Mouse (Mus musculus): Measurements from ENCODE around the gene Grwd1. TPM values are rescaled to one million over a fixed set of nuclear protein-coding genes. Genes with fewer than 3 reads are reported as not detected.

The Grwd1 gene
- polyA plus RNA-seq, 1 experiment from 2014 or later: 45.8 TPM

DNA sequence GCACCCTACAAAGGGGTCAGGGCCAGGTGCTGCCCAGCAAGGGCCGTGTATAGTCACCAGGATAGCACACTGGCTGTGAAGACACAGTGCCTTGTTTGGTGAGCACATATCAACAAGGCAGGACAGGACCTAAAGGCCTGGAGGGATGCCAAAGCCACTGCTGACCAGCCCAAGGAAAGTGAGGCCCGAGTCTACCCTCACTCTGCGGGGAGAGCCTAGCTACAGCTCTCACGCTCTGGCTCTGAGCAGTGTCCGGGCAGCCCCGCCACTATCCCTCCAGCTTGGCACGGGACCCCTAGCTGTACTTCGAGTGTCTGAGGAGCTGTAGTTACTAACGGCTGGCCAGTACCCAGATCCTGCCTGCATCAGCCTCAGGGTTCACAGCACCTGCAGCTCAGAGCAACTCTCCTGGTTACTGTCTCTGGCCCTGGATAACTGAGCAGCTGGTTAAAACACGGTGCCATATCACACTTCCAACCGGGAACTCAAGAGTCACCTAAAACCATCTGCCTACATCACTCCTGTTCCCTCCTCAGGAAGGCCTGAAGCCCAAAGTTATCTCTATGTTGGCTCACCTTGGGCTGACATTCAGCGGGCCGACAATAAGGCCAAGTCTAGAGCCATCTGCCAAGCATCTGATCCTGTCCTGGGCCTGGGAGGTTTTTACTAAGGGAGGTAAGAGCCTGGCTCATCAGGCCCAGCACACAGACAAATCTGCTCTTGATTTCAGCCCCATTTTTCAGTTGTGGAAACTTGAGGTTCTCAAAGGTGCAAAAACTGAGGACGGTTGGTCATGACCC is 21.3 kb downstream of the Grwd1 start:
- H3K27ac ChIP-seq (ENCODE audit: low read length): no peak overlapping the region
- H3K4me1 ChIP-seq (ENCODE audit: control insufficient read depth, insufficient read depth, low read length): peaks cover 18% of the 10 kb centered on the region
- 86% methylated on average over 14 of the region's 14 CpGs for WGBS
- no peaks in the 10 kb centered on the region for H3K27me3 ChIP-seq (ENCODE audit: control insufficient read depth, insufficient read depth, low read depth, low read length)
- H3K4me3 ChIP-seq (ENCODE audit: low read depth, low read length): no peak overlapping the region
- H3K9me3 ChIP-seq (replicated peaks; ENCODE audit: control insufficient read depth, low read length, poor library complexity, severe bottlenecking): no peaks in the 10 kb centered on the region
- peaks cover 47% of the 10 kb centered on the region for H3K36me3 ChIP-seq (ENCODE audit: control insufficient read depth, insufficient read depth, low read length)
- H3K4me2 ChIP-seq (ENCODE audit: low read length): no peak overlapping the region
- peak overlapping the region; percentile 16; the same call in 1 of the 2 replicates for H3K9ac ChIP-seq (ENCODE audit: low read depth, low read length)
- no peak for ATAC-seq

DNA sequence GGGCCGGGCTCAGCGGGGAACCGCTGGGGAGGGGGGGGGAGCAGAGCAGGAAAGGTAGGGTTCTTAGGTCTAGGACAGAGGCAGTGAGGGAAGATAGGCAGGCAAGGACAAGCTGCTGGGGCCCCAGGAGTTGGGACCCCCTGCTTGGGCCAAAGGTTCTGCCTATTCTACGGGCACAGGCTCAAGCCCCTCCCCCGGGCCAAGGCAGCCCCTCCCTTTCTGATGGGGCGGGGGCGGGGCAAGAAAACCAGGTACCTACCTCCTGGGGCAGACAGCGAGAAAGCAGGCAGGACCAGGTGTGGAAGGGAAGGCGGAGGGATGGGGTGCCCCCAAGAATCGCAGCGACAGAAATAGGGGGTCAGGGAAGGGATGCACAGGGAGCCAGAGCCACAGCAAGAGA is 22.3 kb downstream of the Grwd1 start:
- Histone ChIP-seq H3K4me1 (ENCODE audit: control insufficient read depth, insufficient read depth, low read length) (peaks cover 18% of the 10 kb centered on the region), H3K27me3 (ENCODE audit: control insufficient read depth, insufficient read depth, low read depth, low read length) (no peaks in the 10 kb centered on the region), H3K36me3 (ENCODE audit: control insufficient read depth, insufficient read depth, low read length) (peaks cover 50% of the 10 kb centered on the region), H3K4me2 (ENCODE audit: low read length) (no peak overlapping the region), H3K4me3 (ENCODE audit: low read depth, low read length) (no peak overlapping the region), H3K9ac (ENCODE audit: low read depth, low read length) (no peak overlapping the region), H3K9me3 (replicated peaks; ENCODE audit: control insufficient read depth, low read length, poor library complexity, severe bottlenecking) (no peaks in the 10 kb centered on the region), H3K27ac (ENCODE audit: low read length) (peak overlapping the region; percentile 35; the same call in 1 of the 2 replicates)
- WGBS: 37% methylated on average over 11 of the region's 11 CpGs
- no peak for ATAC-seq

DNA sequence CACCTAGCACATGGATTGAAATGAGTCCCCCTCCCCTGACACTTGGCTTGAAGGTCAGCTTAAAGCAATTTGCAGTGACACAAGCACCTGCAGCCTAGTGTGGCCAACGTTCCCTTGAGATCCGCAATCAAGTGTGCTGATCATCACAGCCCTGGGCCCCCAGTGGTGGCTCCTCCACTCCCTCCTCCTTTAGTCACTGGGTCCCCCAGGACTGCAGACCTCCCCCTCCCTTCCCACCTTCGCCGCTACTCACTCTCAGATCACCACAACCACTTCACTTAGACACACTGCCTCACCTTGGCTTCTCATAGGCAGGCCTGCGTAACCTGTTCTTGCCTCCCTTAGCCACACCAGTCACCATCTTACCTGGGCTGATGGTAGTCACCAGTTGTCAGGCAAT is 24.8 kb downstream of the Grwd1 start:
- H3K4me3 ChIP-seq (ENCODE audit: low read depth, low read length): no peak overlapping the region
- ATAC-seq: no peak
- WGBS: 61% methylated on average over 5 of the region's 5 CpGs
- peak overlapping the region; percentile 5; the same call in 1 of the 2 replicates for H3K27ac ChIP-seq (ENCODE audit: low read length)
- no peaks in the 10 kb centered on the region for H3K27me3 ChIP-seq (ENCODE audit: control insufficient read depth, insufficient read depth, low read depth, low read length)
- H3K9ac ChIP-seq (ENCODE audit: low read depth, low read length): no peak overlapping the region
- H3K4me2 ChIP-seq (ENCODE audit: low read length): no peak overlapping the region
- peaks cover 45% of the 10 kb centered on the region for H3K36me3 ChIP-seq (ENCODE audit: control insufficient read depth, insufficient read depth, low read length)
- H3K9me3 ChIP-seq (replicated peaks; ENCODE audit: control insufficient read depth, low read length, poor library complexity, severe bottlenecking): no peaks in the 10 kb centered on the region
- peaks cover 6% of the 10 kb centered on the region; the same call in 1 of the 2 replicates for H3K4me1 ChIP-seq (ENCODE audit: control insufficient read depth, insufficient read depth, low read length)

DNA sequence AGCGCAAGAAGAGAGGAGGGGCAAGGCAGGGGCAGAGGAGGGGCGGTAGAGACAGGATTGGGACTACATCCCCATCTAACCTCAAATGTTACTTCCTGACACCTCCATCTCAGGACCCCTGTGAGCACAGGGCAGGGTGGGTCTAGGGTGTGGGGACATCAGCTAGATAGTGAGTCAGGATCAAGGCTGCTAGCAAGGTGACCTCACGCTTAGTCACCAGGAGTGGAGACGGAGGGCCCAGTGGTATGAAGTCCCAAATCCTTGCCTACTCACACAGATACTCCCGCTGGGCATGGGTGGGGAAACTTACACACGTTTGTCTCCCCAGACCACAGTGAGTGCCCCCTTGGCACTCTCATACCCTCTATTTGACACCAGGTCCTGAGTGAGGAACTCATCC is 28.2 kb downstream of the Grwd1 start:
- H3K4me1 ChIP-seq (ENCODE audit: control insufficient read depth, insufficient read depth, low read length): peaks cover 20% of the 10 kb centered on the region
- 92% methylated on average over 6 of the region's 6 CpGs for WGBS
- no peaks in the 10 kb centered on the region for H3K9me3 ChIP-seq (replicated peaks; ENCODE audit: control insufficient read depth, low read length, poor library complexity, severe bottlenecking)
- no peak overlapping the region for H3K4me2 ChIP-seq (ENCODE audit: low read length)
- H3K36me3 ChIP-seq (ENCODE audit: control insufficient read depth, insufficient read depth, low read length): peaks cover 20% of the 10 kb centered on the region
- no peak for ATAC-seq
- H3K27ac ChIP-seq (ENCODE audit: low read length): no peak overlapping the region
- no peak overlapping the region for H3K4me3 ChIP-seq (ENCODE audit: low read depth, low read length)
- no peak overlapping the region for H3K9ac ChIP-seq (ENCODE audit: low read depth, low read length)
- no peaks in the 10 kb centered on the region for H3K27me3 ChIP-seq (ENCODE audit: control insufficient read depth, insufficient read depth, low read depth, low read length)

DNA sequence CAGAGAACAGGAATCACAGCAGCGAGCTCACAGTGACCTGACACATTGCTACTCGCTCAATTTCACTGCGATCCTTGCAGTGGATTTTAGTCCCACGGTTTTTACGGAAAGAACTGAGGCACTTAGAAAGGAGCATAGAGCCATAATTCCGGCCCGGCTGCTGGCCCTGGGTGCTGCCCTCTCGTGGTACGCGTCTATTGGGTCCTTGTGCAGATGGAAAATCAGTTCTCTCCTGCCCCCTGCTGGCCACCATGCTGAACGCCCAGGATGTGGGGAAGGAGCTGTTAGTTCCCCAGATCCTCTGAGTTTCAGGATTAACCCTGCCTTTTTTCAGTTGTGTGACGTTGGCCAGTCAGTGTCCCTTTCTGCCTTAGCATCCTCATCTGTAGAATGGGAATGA is 29.4 kb downstream of the Grwd1 start:
- Histone ChIP-seq H3K9ac (ENCODE audit: low read depth, low read length) (no peak overlapping the region), H3K4me3 (ENCODE audit: low read depth, low read length) (no peak overlapping the region), H3K4me1 (ENCODE audit: control insufficient read depth, insufficient read depth, low read length) (peaks cover 23% of the 10 kb centered on the region), H3K36me3 (ENCODE audit: control insufficient read depth, insufficient read depth, low read length) (peaks cover 16% of the 10 kb centered on the region), H3K4me2 (ENCODE audit: low read length) (no peak overlapping the region), H3K27me3 (ENCODE audit: control insufficient read depth, insufficient read depth, low read depth, low read length) (no peaks in the 10 kb centered on the region), H3K9me3 (replicated peaks; ENCODE audit: control insufficient read depth, low read length, poor library complexity, severe bottlenecking) (no peaks in the 10 kb centered on the region), H3K27ac (ENCODE audit: low read length) (peak overlapping the region; percentile 56)
- peak; percentile 49; the same call in 1 of the 2 replicates for ATAC-seq
- WGBS: 2% methylated on average over 12 of the region's 12 CpGs

DNA sequence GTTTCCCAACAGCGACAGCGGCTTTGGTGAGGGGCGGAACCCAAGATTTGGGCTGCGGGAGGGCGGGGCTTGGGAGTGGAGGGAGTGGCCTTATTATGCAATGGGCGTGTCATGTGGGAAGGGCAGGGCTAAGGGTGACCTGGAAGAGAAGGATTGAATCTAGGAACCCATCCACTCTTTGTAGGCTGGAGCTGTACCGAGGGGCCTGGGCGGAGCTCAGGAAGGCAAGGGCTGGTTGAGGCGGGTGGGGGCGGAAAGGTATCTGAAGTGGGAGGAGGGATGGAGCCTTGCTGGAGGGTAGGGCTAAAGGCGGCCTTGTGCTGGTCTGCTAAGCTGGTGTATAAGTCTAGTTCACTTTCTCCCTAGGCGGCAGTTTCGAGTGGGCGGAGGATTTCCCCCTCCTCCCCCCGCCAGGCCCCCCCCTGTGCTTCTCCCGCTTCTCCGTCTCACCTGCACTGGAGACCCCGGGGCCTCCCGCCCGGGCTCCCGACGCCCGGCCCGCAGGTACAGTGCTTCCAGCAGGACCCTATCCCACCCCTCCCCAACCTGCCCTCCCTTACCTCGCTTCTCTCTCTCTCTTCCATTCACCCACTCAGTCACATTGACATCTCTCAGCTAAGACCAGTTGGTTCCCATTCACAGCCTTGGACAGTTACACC is 30.1 kb downstream of the Grwd1 start:
- Histone ChIP-seq H3K4me3 (ENCODE audit: low read depth, low read length) (no peak overlapping the region), H3K27ac (ENCODE audit: low read length) (peak overlapping the region; percentile 56), H3K9me3 (replicated peaks; ENCODE audit: control insufficient read depth, low read length, poor library complexity, severe bottlenecking) (no peaks in the 10 kb centered on the region), H3K27me3 (ENCODE audit: control insufficient read depth, insufficient read depth, low read depth, low read length) (no peaks in the 10 kb centered on the region), H3K36me3 (ENCODE audit: control insufficient read depth, insufficient read depth, low read length) (peaks cover 16% of the 10 kb centered on the region), H3K4me2 (ENCODE audit: low read length) (no peak overlapping the region), H3K9ac (ENCODE audit: low read depth, low read length) (no peak overlapping the region), H3K4me1 (ENCODE audit: control insufficient read depth, insufficient read depth, low read length) (peaks cover 23% of the 10 kb centered on the region)
- ATAC-seq: no peak
- WGBS: 23% methylated on average over 19 of the region's 25 CpGs

DNA sequence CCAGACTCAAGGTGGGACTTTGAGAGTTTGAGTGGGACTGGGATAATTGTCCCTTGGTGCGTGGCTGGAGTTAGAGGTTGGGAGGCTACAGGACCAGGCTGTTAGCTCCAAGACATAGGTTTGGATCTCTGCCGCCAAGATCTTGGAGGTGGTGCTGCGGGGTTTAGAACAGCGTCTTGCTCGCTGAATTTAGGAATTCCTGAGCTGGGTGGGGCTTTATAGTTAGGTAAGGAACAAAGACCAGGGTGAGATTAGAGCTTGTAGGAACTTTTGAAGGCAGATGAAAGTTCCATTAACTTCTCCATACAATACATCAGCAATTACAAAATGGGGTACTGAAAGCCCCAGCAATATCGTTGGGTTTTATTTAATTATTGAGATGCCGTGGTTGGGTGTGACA is 30.7 kb downstream of the Grwd1 start:
- Histone ChIP-seq H3K9ac (ENCODE audit: low read depth, low read length) (no peak overlapping the region), H3K4me1 (ENCODE audit: control insufficient read depth, insufficient read depth, low read length) (peaks cover 23% of the 10 kb centered on the region), H3K9me3 (replicated peaks; ENCODE audit: control insufficient read depth, low read length, poor library complexity, severe bottlenecking) (no peaks in the 10 kb centered on the region), H3K27me3 (ENCODE audit: control insufficient read depth, insufficient read depth, low read depth, low read length) (no peaks in the 10 kb centered on the region; the same call in 1 of the 2 replicates), H3K4me3 (ENCODE audit: low read depth, low read length) (no peak overlapping the region), H3K27ac (ENCODE audit: low read length) (no peak overlapping the region), H3K36me3 (ENCODE audit: control insufficient read depth, insufficient read depth, low read length) (peaks cover 22% of the 10 kb centered on the region), H3K4me2 (ENCODE audit: low read length) (no peak overlapping the region)
- no peak for ATAC-seq
- 45% methylated on average over 7 of the region's 7 CpGs for WGBS

DNA sequence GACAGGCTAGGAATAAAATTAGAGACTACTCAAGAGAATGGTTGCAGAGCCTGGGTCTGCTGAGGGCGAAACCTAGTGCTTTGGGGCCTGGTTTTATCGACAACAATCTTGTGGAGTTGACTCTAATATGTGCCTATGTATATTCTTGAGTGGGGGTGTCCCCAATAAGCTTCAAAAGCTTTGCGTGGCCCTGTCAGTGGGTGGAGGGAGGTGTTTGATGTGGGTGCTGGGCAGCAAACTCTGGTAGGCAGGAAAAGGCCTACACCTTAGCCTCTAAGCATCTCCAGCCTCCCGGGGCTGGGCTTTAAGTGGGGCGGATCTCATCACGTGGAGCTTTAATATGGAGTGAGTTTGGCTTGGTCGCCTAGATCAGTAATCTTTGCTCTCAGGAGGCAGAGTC is 31.8 kb downstream of the Grwd1 start:
- Histone ChIP-seq H3K36me3 (ENCODE audit: control insufficient read depth, insufficient read depth, low read length) (peaks cover 33% of the 10 kb centered on the region), H3K9me3 (replicated peaks; ENCODE audit: control insufficient read depth, low read length, poor library complexity, severe bottlenecking) (no peaks in the 10 kb centered on the region), H3K4me3 (ENCODE audit: low read depth, low read length) (no peak overlapping the region), H3K9ac (ENCODE audit: low read depth, low read length) (no peak overlapping the region; the same call in 1 of the 2 replicates), H3K4me1 (ENCODE audit: control insufficient read depth, insufficient read depth, low read length) (peaks cover 23% of the 10 kb centered on the region), H3K4me2 (ENCODE audit: low read length) (no peak overlapping the region), H3K27ac (ENCODE audit: low read length) (no peak overlapping the region), H3K27me3 (ENCODE audit: control insufficient read depth, insufficient read depth, low read depth, low read length) (no peaks in the 10 kb centered on the region; the same call in 1 of the 2 replicates)
- ATAC-seq: no peak
- 61% methylated on average over 7 of the region's 7 CpGs for WGBS

DNA sequence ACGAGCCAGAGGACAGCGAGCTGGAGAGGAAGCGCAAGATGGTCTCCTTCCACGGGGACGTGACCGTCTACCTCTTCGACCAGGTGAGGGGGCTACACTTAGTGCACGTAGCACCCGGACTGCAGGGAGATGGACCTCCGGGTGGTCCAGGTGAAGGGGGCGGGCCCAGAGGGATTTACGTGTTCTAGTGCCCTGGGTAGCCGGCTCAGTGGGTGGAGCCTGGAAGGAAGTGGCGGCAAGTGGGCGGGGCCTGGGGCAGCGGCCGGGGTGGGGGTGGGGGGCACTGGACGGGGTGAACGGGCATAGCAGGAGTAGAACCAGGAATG is 32.3 kb downstream of the Grwd1 start:
- H3K36me3 ChIP-seq (ENCODE audit: control insufficient read depth, insufficient read depth, low read length): peaks cover 35% of the 10 kb centered on the region

More for the DNA sequence above, 32.3 kb downstream of the Grwd1 start:
- no peaks in the 10 kb centered on the region; the same call in 1 of the 2 replicates for H3K27me3 ChIP-seq (ENCODE audit: control insufficient read depth, insufficient read depth, low read depth, low read length)
- H3K27ac ChIP-seq (ENCODE audit: low read length): no peak overlapping the region
- H3K4me1 ChIP-seq (ENCODE audit: control insufficient read depth, insufficient read depth, low read length): peaks cover 23% of the 10 kb centered on the region
- no peak for ATAC-seq
- H3K4me3 ChIP-seq (ENCODE audit: low read depth, low read length): peak overlapping the region; percentile 22; the same call in 1 of the 2 replicates
- H3K9me3 ChIP-seq (replicated peaks; ENCODE audit: control insufficient read depth, low read length, poor library complexity, severe bottlenecking): no peaks in the 10 kb centered on the region
- WGBS: 4% methylated on average over 19 of the region's 19 CpGs
- H3K4me2 ChIP-seq (ENCODE audit: low read length): peak overlapping the region; percentile 47
- peak overlapping the region; percentile 49 for H3K9ac ChIP-seq (ENCODE audit: low read depth, low read length)

Measured in midbrain, embryonic 16.5 days (tissue).